Mouse (Mus musculus): ENCODE results near the gene Agpat1. TPM values are rescaled to one million over a fixed set of nuclear protein-coding genes. Genes with fewer than 3 reads are reported as not detected.

The Agpat1 gene
- total RNA-seq, 2 experiments from 2014 or later = 56.3 to 57.9 TPM

GRCm38 (mm10) chr17:34585121-34585520 is 18.9 kb upstream of the Agpat1 start:
- DNase-seq = no peak
- intact Hi-C loops (cut with DNase I) = loop anchor here (2.0 kb wide), 1 partner anchor 14 kb away; no protein-coding TSS in a partner anchor

GRCm38 (mm10) chr17:34585877-34586771 is 17.9 kb upstream of the Agpat1 start:
- intact Hi-C loops (cut with DNase I) = loop anchor here (2.0 kb wide), 1 partner anchor 15 kb away; no protein-coding TSS in a partner anchor
- no peak for DNase-seq

GRCm38 (mm10) chr17:34586796-34587422 is 17.2 kb upstream of the Agpat1 start:
- intact Hi-C loops (cut with DNase I) = no loop called here

GRCm38 (mm10) chr17:34587423-34587811 is 16.6 kb upstream of the Agpat1 start:
- DNase-seq = peak; percentile 98 to 99
- intact Hi-C loops (cut with DNase I) = no loop called here

More at GRCm38 (mm10) chr17:34586796-34587422, 17.2 kb upstream of the Agpat1 start:
- peak; percentile 83 to 88 for DNase-seq

GRCm38 (mm10) chr17:34587814-34588213 is 16.2 kb upstream of the Agpat1 start:
- no peak for DNase-seq
- intact Hi-C loops (cut with DNase I) = no loop called here

GRCm38 (mm10) chr17:34588767-34589166 is 15.3 kb upstream of the Agpat1 start:
- intact Hi-C loops (cut with DNase I) = no loop called here
- no peak for DNase-seq

GRCm38 (mm10) chr17:34589206-34589605 is 14.9 kb upstream of the Agpat1 start:
- no peak for DNase-seq
- intact Hi-C loops (cut with DNase I) = no loop called here

- intact Hi-C loops (cut with DNase I) = no loop called here
Observed at GRCm38 (mm10) chr17:34589681-34590101, 14.4 kb upstream of the Agpat1 start, which contains the start of gene Gpsm3. Gene Gpsm3 (plus strand): TSS chr17:34589806.

GRCm38 (mm10) chr17:34590154-34590987 is 13.7 kb upstream of the Agpat1 start:
- intact Hi-C loops (cut with DNase I) = no loop called here
- DNase-seq = peak in 1 of 2 experiments; percentile 28

More at GRCm38 (mm10) chr17:34589681-34590101, 14.4 kb upstream of the Agpat1 start, which contains the start of gene Gpsm3:
- peak; percentile 72 to 73 for DNase-seq

GRCm38 (mm10) chr17:34591029-34591993 is 12.8 kb upstream of the Agpat1 start, which contains the start of gene Pbx2:
Gene Pbx2 (plus strand): TSS chr17:34591266.
- DNase-seq = peak in 1 of 2 experiments; percentile 29
- intact Hi-C loops (cut with DNase I) = no loop called here

- peak; percentile 92 to 93 for DNase-seq
- intact Hi-C loops (cut with DNase I) = no loop called here
Observed at GRCm38 (mm10) chr17:34591994-34592375, 12.1 kb upstream of the Agpat1 start.

GRCm38 (mm10) chr17:34592581-34593549 is 11.2 kb upstream of the Agpat1 start:
- intact Hi-C loops (cut with DNase I) = loop anchor here (1.0 kb wide), 1 partner anchor 10 kb away; the partner anchor contains the start of gene Rnf5

GRCm38 (mm10) chr17:34593752-34594525 is 10.1 kb upstream of the Agpat1 start:
- peak in 1 of 2 experiments; percentile 32 for DNase-seq
- intact Hi-C loops (cut with DNase I) = loop anchor here (1.0 kb wide), 1 partner anchor 9 kb away; the partner anchor contains the start of gene Rnf5

More at GRCm38 (mm10) chr17:34592581-34593549, 11.2 kb upstream of the Agpat1 start:
- DNase-seq = no peak

GRCm38 (mm10) chr17:34596098-34596497 is 8.0 kb upstream of the Agpat1 start:
- intact Hi-C loops (cut with DNase I) = no loop called here
- no peak for DNase-seq

GRCm38 (mm10) chr17:34597566-34598095 is 6.4 kb upstream of the Agpat1 start, which contains the start of gene Ager:
Gene Ager (plus strand): TSS chr17:34597862.
- no peak for DNase-seq
- intact Hi-C loops (cut with DNase I) = no loop called here

GRCm38 (mm10) chr17:34599891-34600290 is 4.2 kb upstream of the Agpat1 start:
- DNase-seq = no peak
- intact Hi-C loops (cut with DNase I) = loop anchor here (10.0 kb wide), 1 partner anchor 475 kb away; the partner anchor contains the start of gene Brd2

All from heart, postnatal 14 days (tissue).